Mouse (Mus musculus): Measurements from ENCODE around the gene Frg2f1. TPM values are rescaled to one million over a fixed set of nuclear protein-coding genes. Genes with fewer than 3 reads are reported as not detected.
"Not testable (repeated sequence)": the region's sequence is repeated elsewhere in the genome, so short reads cannot be mapped to it uniquely, and the experiment has no call there.

Frg2f1 gene
- polyA plus RNA-seq, 1 experiment from 2014 or later: 4.5 TPM

- H3K36me3 ChIP-seq (ENCODE audit: control insufficient read depth, insufficient read depth, low read length): no peaks in the 10 kb centered on the region
- no peaks in the 10 kb centered on the region for H3K27me3 ChIP-seq (ENCODE audit: control insufficient read depth, insufficient read depth, low read depth, low read length)
- peak overlapping the region; percentile 83 for H3K9ac ChIP-seq (ENCODE audit: low read length)
- H3K9me3 ChIP-seq (ENCODE audit: control insufficient read depth, low read length): no peaks in the 10 kb centered on the region
- WGBS: 2% methylated on average over 10 of the region's 10 CpGs
- H3K27ac ChIP-seq (ENCODE audit: low read length): peak overlapping the region; percentile 98
- H3K4me2 ChIP-seq (ENCODE audit: low read depth, low read length): peak overlapping the region; percentile 80
- H3K4me3 ChIP-seq (ENCODE audit: low read length): peak overlapping the region; percentile 94
- H3K4me1 ChIP-seq (replicated peaks; ENCODE audit: control insufficient read depth, insufficient read depth, low read length): peaks cover 16% of the 10 kb centered on the region
- ATAC-seq (ENCODE audit: low read depth): no peak
Observed at GRCm38 (mm10) chr4:119540533-119540890, 1.2 kb upstream of the Frg2f1 start.

GRCm38 (mm10) chr4:119539836-119540532 lies 655 bp upstream of the Frg2f1 start:
- peak; percentile 75 for ATAC-seq (ENCODE audit: low read depth)
- Histone ChIP-seq H3K27ac (ENCODE audit: low read length) (peak overlapping the region; percentile 98), H3K9ac (ENCODE audit: low read length) (peak overlapping the region; percentile 83), H3K4me2 (ENCODE audit: low read depth, low read length) (peak overlapping the region; percentile 80), H3K4me3 (ENCODE audit: low read length) (peak overlapping the region; percentile 94), H3K36me3 (ENCODE audit: control insufficient read depth, insufficient read depth, low read length) (no peaks in the 10 kb centered on the region), H3K27me3 (ENCODE audit: control insufficient read depth, insufficient read depth, low read depth, low read length) (no peaks in the 10 kb centered on the region), H3K4me1 (replicated peaks; ENCODE audit: control insufficient read depth, insufficient read depth, low read length) (peaks cover 21% of the 10 kb centered on the region), H3K9me3 (ENCODE audit: control insufficient read depth, low read length) (no peaks in the 10 kb centered on the region)
- WGBS: 1% methylated on average over 27 of the region's 76 CpGs

- H3K4me3 ChIP-seq (ENCODE audit: low read length): no peak overlapping the region
- no peak for ATAC-seq (ENCODE audit: low read depth)
- no peak overlapping the region for H3K27ac ChIP-seq (ENCODE audit: low read length)
- H3K36me3 ChIP-seq (ENCODE audit: control insufficient read depth, insufficient read depth, low read length): no peaks in the 10 kb centered on the region
- WGBS: 76% methylated on average over 4 of the region's 4 CpGs
- H3K27me3 ChIP-seq (ENCODE audit: control insufficient read depth, insufficient read depth, low read depth, low read length): no peaks in the 10 kb centered on the region
- H3K4me2 ChIP-seq (ENCODE audit: low read depth, low read length): no peak overlapping the region
- H3K9ac ChIP-seq (ENCODE audit: low read length): no peak overlapping the region
- peaks cover 21% of the 10 kb centered on the region for H3K4me1 ChIP-seq (replicated peaks; ENCODE audit: control insufficient read depth, insufficient read depth, low read length)
- H3K9me3 ChIP-seq (ENCODE audit: control insufficient read depth, low read length): no peaks in the 10 kb centered on the region
Observed at GRCm38 (mm10) chr4:119537436-119537835, 1.9 kb downstream of the Frg2f1 start.

GRCm38 (mm10) chr4:119536615-119537014 lies 2.7 kb downstream of the Frg2f1 start, which contains the start of gene Foxj3:
Foxj3 (plus strand) TSS chr4:119537004.
- not testable (repeated sequence) for H3K4me2 ChIP-seq (ENCODE audit: low read depth, low read length); H3K9me3 ChIP-seq (ENCODE audit: control insufficient read depth, low read length); H3K27ac ChIP-seq (ENCODE audit: low read length); H3K36me3 ChIP-seq (ENCODE audit: control insufficient read depth, insufficient read depth, low read length); H3K4me3 ChIP-seq (ENCODE audit: low read length); H3K9ac ChIP-seq (ENCODE audit: low read length); H3K27me3 ChIP-seq (ENCODE audit: control insufficient read depth, insufficient read depth, low read depth, low read length); ATAC-seq (ENCODE audit: low read depth)
- peaks cover 21% of the 10 kb centered on the region for H3K4me1 ChIP-seq (replicated peaks; ENCODE audit: control insufficient read depth, insufficient read depth, low read length)
- WGBS: 81% methylated on average over 4 of the region's 4 CpGs

- Histone ChIP-seq H3K27me3 (ENCODE audit: control insufficient read depth, insufficient read depth, low read depth, low read length) (no peaks in the 10 kb centered on the region), H3K4me1 (replicated peaks; ENCODE audit: control insufficient read depth, insufficient read depth, low read length) (peaks cover 12% of the 10 kb centered on the region; the same call in 1 of the 2 replicates), H3K36me3 (ENCODE audit: control insufficient read depth, insufficient read depth, low read length) (no peaks in the 10 kb centered on the region), H3K27ac (ENCODE audit: low read length) (0 out of 2 replicates have a peak overlapping the region, but pooled peaks have one; percentile 9), H3K4me3 (ENCODE audit: low read length) (no peak overlapping the region), H3K9ac (ENCODE audit: low read length) (peak overlapping the region; percentile 23; the same call in 1 of the 2 replicates), H3K9me3 (ENCODE audit: control insufficient read depth, low read length) (no peaks in the 10 kb centered on the region), H3K4me2 (ENCODE audit: low read depth, low read length) (no peak overlapping the region)
- WGBS: 13% methylated on average over 4 of the region's 4 CpGs
- ATAC-seq (ENCODE audit: low read depth): no peak
Observed at GRCm38 (mm10) chr4:119535103-119535502, 4.2 kb downstream of the Frg2f1 start.

- peaks cover 8% of the 10 kb centered on the region; the same call in 1 of the 2 replicates for H3K4me1 ChIP-seq (replicated peaks; ENCODE audit: control insufficient read depth, insufficient read depth, low read length)
Observed at GRCm38 (mm10) chr4:119531813-119532212, 7.5 kb downstream of the Frg2f1 start.

GRCm38 (mm10) chr4:119526329-119526845 lies 12.9 kb downstream of the Frg2f1 start:
- H3K4me2 ChIP-seq (ENCODE audit: low read depth, low read length): no peak overlapping the region
- H3K27ac ChIP-seq (ENCODE audit: low read length): no peak overlapping the region
- no peaks in the 10 kb centered on the region for H3K27me3 ChIP-seq (ENCODE audit: control insufficient read depth, insufficient read depth, low read depth, low read length)
- H3K9ac ChIP-seq (ENCODE audit: low read length): no peak overlapping the region
- no peak overlapping the region for H3K4me3 ChIP-seq (ENCODE audit: low read length)
- H3K9me3 ChIP-seq (ENCODE audit: control insufficient read depth, low read length): no peaks in the 10 kb centered on the region
- no peaks in the 10 kb centered on the region for H3K36me3 ChIP-seq (ENCODE audit: control insufficient read depth, insufficient read depth, low read length)
- no peaks in the 10 kb centered on the region for H3K4me1 ChIP-seq (replicated peaks; ENCODE audit: control insufficient read depth, insufficient read depth, low read length)
- no peak for ATAC-seq (ENCODE audit: low read depth)

More at GRCm38 (mm10) chr4:119531813-119532212, 7.5 kb downstream of the Frg2f1 start:
- WGBS: 76% methylated on average over 2 of the region's 2 CpGs
- H3K4me3 ChIP-seq (ENCODE audit: low read length): no peak overlapping the region
- no peak overlapping the region for H3K9ac ChIP-seq (ENCODE audit: low read length)
- no peak for ATAC-seq (ENCODE audit: low read depth)
- H3K36me3 ChIP-seq (ENCODE audit: control insufficient read depth, insufficient read depth, low read length): no peaks in the 10 kb centered on the region
- no peak overlapping the region for H3K4me2 ChIP-seq (ENCODE audit: low read depth, low read length)
- no peaks in the 10 kb centered on the region for H3K9me3 ChIP-seq (ENCODE audit: control insufficient read depth, low read length)
- no peaks in the 10 kb centered on the region for H3K27me3 ChIP-seq (ENCODE audit: control insufficient read depth, insufficient read depth, low read depth, low read length)
- no peak overlapping the region for H3K27ac ChIP-seq (ENCODE audit: low read length)

GRCm38 (mm10) chr4:119524466-119524865 lies 14.9 kb downstream of the Frg2f1 start:
- ATAC-seq (ENCODE audit: low read depth): no peak

GRCm38 (mm10) chr4:119524010-119524409 lies 15.3 kb downstream of the Frg2f1 start:
- H3K9me3 ChIP-seq (ENCODE audit: control insufficient read depth, low read length): no peaks in the 10 kb centered on the region
- no peak overlapping the region for H3K27ac ChIP-seq (ENCODE audit: low read length)
- no peak overlapping the region for H3K9ac ChIP-seq (ENCODE audit: low read length)
- WGBS: 80% methylated on average over 1 of the region's 1 CpGs
- no peak overlapping the region for H3K4me3 ChIP-seq (ENCODE audit: low read length)
- H3K36me3 ChIP-seq (ENCODE audit: control insufficient read depth, insufficient read depth, low read length): no peaks in the 10 kb centered on the region
- no peak overlapping the region for H3K4me2 ChIP-seq (ENCODE audit: low read depth, low read length)
- no peaks in the 10 kb centered on the region for H3K4me1 ChIP-seq (replicated peaks; ENCODE audit: control insufficient read depth, insufficient read depth, low read length)
- ATAC-seq (ENCODE audit: low read depth): no peak
- H3K27me3 ChIP-seq (ENCODE audit: control insufficient read depth, insufficient read depth, low read depth, low read length): no peaks in the 10 kb centered on the region

More at GRCm38 (mm10) chr4:119524466-119524865, 14.9 kb downstream of the Frg2f1 start:
- H3K4me2 ChIP-seq (ENCODE audit: low read depth, low read length): no peak overlapping the region
- 79% methylated on average over 2 of the region's 2 CpGs for WGBS
- no peaks in the 10 kb centered on the region for H3K9me3 ChIP-seq (ENCODE audit: control insufficient read depth, low read length)
- H3K27me3 ChIP-seq (ENCODE audit: control insufficient read depth, insufficient read depth, low read depth, low read length): no peaks in the 10 kb centered on the region
- no peaks in the 10 kb centered on the region for H3K36me3 ChIP-seq (ENCODE audit: control insufficient read depth, insufficient read depth, low read length)
- H3K9ac ChIP-seq (ENCODE audit: low read length): no peak overlapping the region
- no peak overlapping the region for H3K4me3 ChIP-seq (ENCODE audit: low read length)
- no peaks in the 10 kb centered on the region for H3K4me1 ChIP-seq (replicated peaks; ENCODE audit: control insufficient read depth, insufficient read depth, low read length)
- no peak overlapping the region for H3K27ac ChIP-seq (ENCODE audit: low read length)
